Mouse (Mus musculus) kidney, adult 9 months (tissue): ENCODE results near the gene Tceal8.
"Not testable (repeated sequence)": the region's sequence is repeated elsewhere in the genome, so short reads cannot be mapped to it uniquely, and the experiment has no call there.

Experiments
- DNase-seq: peaks from one replicate; pipeline ENCODE4 v3.0.0; 2022

Tceal8 gene

GRCm38 (mm10) chrX:136172118-136172551 is at the start of gene Tceal8:
Gene Tceal8, minus strand, starts transcription at chrX:136172342.
- DNase-seq: peak; percentile 82

- no peak for DNase-seq
Measured at GRCm38 (mm10) chrX:136216303-136216702, 44.2 kb upstream of the Tceal8 start.

- not testable (repeated sequence) for DNase-seq
Measured at GRCm38 (mm10) chrX:136214729-136215677, 42.9 kb upstream of the Tceal8 start, which contains the start of the genes Tceal7 and Bex1. Gene Tceal7, plus strand, starts transcription at chrX:136214779. Gene Bex1, minus strand, starts transcription at chrX:136215513.

GRCm38 (mm10) chrX:136213396-136213795 is 41.3 kb upstream of the Tceal8 start:
- no peak for DNase-seq

GRCm38 (mm10) chrX:136204406-136204805 is 32.3 kb upstream of the Tceal8 start:
- no peak for DNase-seq

- no peak for DNase-seq
Measured at GRCm38 (mm10) chrX:136203664-136204066, 31.5 kb upstream of the Tceal8 start, which contains the start of gene Tceal5. Gene Tceal5, minus strand, starts transcription at chrX:136203876.

- no peak for DNase-seq
Measured at GRCm38 (mm10) chrX:136203257-136203656, 31.1 kb upstream of the Tceal8 start.

- peak; percentile 33 for DNase-seq
Measured at GRCm38 (mm10) chrX:136196873-136197272, 24.7 kb upstream of the Tceal8 start.

GRCm38 (mm10) chrX:136195193-136195944 is 23.2 kb upstream of the Tceal8 start:
- no peak for DNase-seq

- DNase-seq: no peak
Measured at GRCm38 (mm10) chrX:136183107-136183506, 11.0 kb upstream of the Tceal8 start.

GRCm38 (mm10) chrX:136180897-136181553 is 8.9 kb upstream of the Tceal8 start:
- DNase-seq: no peak

- no peak for DNase-seq
Measured at GRCm38 (mm10) chrX:136172786-136173185, 644 bp upstream of the Tceal8 start.

GRCm38 (mm10) chrX:136171189-136172117 is 689 bp downstream of the Tceal8 start:
- DNase-seq: peak; percentile 51

- no peak for DNase-seq
Measured at GRCm38 (mm10) chrX:136170625-136171024, 1.5 kb downstream of the Tceal8 start.

- no peak for DNase-seq
Measured at GRCm38 (mm10) chrX:136144195-136144594, 27.9 kb downstream of the Tceal8 start.

- no peak for DNase-seq
Measured at GRCm38 (mm10) chrX:136143711-136144110, 28.4 kb downstream of the Tceal8 start.

- no peak for DNase-seq
Measured at GRCm38 (mm10) chrX:136141385-136141784, 30.8 kb downstream of the Tceal8 start.

- not testable (repeated sequence) for DNase-seq
Measured at GRCm38 (mm10) chrX:136139640-136140004, 32.5 kb downstream of the Tceal8 start.

GRCm38 (mm10) chrX:136138827-136139639 is 33.1 kb downstream of the Tceal8 start, which contains the start of gene Bex4:
Gene Bex4, plus strand, starts transcription at chrX:136138996.
- DNase-seq: not testable (repeated sequence)

GRCm38 (mm10) chrX:136135559-136135958 is 36.6 kb downstream of the Tceal8 start:
- no peak for DNase-seq

- peak; percentile 52 for DNase-seq
Measured at GRCm38 (mm10) chrX:136127744-136128064, 44.4 kb downstream of the Tceal8 start.
